Mouse (Mus musculus): ENCODE measurements around the gene Slc39a11. TPM values are rescaled to one million over a fixed set of nuclear protein-coding genes. Genes with fewer than 3 reads are reported as not detected.

Slc39a11 gene
- polyA plus RNA-seq, 1 experiment from 2014 or later, result 56.6 TPM

GRCm38 (mm10) chr11:113682897-113683626, 33.2 kb upstream of the Slc39a11 start:
- H3K27ac ChIP-seq (replicated peaks), result peak overlapping the region; percentile 97
- WGBS, result 1% methylated on average over 36 of the region's 38 CpGs
- no peaks in the 10 kb centered on the region for H3K27me3 ChIP-seq (ENCODE audit: control insufficient read depth, insufficient read depth, low read length)
- H3K36me3 ChIP-seq (ENCODE audit: control insufficient read depth, insufficient read depth, low read length), result no peaks in the 10 kb centered on the region
- ATAC-seq (ENCODE audit: low FRiP score, low TSS enrichment) (peak; percentile 43), DNase-seq (ENCODE audit: low spot score) (peak; percentile 58)
- peak overlapping the region; percentile 95 for H3K4me3 ChIP-seq (ENCODE audit: low read depth, low read length)
- no peaks in the 10 kb centered on the region for H3K9me3 ChIP-seq (ENCODE audit: control insufficient read depth, low read length)
- H3K9ac ChIP-seq (ENCODE audit: low read length), result peak overlapping the region; percentile 92
- peaks cover 3% of the 10 kb centered on the region; the same call in 1 of the 2 replicates for H3K4me1 ChIP-seq (replicated peaks; ENCODE audit: control insufficient read depth, insufficient read depth)
- H3K4me2 ChIP-seq (replicated peaks; ENCODE audit: low read depth), result peak overlapping the region; percentile 88
- TF ChIP-seq EP300 (optimal IDR thresholded peaks at IDR 0.05) (no peak), CTCF (IDR thresholded peaks at IDR 0.05; ENCODE audit: low read depth) (no peak)

DNA sequence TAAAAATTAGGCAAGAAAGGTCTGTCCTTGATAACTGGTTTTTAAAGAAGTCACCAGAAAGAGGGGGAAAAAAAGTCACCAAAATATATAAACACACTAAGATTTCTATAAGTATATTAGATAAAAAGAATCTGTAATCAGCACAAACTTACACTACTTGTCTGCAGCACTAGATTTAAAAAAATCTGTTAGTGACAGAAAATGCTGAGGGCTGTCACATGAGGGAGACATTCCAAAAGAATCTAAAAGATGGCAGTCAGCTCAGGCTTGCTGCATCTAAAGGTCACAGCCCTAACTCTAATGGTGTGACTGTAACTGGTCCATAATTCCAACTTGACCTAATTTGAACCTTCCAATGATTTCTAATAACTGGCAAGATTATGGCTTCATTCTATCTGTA, 32.1 kb upstream of the Slc39a11 start:
- Histone ChIP-seq H3K9ac (ENCODE audit: low read length) (no peak overlapping the region), H3K9me3 (ENCODE audit: control insufficient read depth, low read length) (no peaks in the 10 kb centered on the region), H3K27me3 (ENCODE audit: control insufficient read depth, insufficient read depth, low read length) (no peaks in the 10 kb centered on the region), H3K4me1 (replicated peaks; ENCODE audit: control insufficient read depth, insufficient read depth) (peaks cover 3% of the 10 kb centered on the region; the same call in 1 of the 2 replicates), H3K4me2 (replicated peaks; ENCODE audit: low read depth) (peak overlapping the region; percentile 88; the same call in 1 of the 2 replicates), H3K36me3 (ENCODE audit: control insufficient read depth, insufficient read depth, low read length) (no peaks in the 10 kb centered on the region), H3K4me3 (ENCODE audit: low read depth, low read length) (no peak overlapping the region), H3K27ac (replicated peaks) (no peak overlapping the region)
- DNase-seq (ENCODE audit: low spot score) (no peak), ATAC-seq (ENCODE audit: low FRiP score, low TSS enrichment) (no peak)
- TF ChIP-seq EP300 (optimal IDR thresholded peaks at IDR 0.05) (no peak), CTCF (IDR thresholded peaks at IDR 0.05; ENCODE audit: low read depth) (no peak)

DNA sequence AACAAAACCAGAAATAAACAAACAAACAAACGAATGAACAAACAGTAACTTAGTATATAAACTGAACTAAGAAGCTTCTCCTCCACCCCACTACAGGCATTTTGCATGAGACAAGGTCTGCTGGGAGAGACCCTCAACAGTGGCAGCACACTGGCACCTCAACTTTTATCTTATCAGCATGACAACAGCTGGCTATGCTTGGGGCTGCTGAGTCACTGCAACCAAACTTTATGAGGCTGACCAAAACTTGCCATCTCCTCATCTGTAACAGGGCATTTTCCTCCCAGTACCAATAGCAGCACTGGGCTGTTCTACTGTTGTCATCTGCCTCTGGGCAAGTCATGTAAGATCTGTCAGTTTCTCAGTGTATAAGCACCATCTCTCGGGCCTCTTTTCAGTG, 31.1 kb upstream of the Slc39a11 start:
- WGBS, result 84% methylated on average over 2 of the region's 2 CpGs
- no peak for ATAC-seq (ENCODE audit: low FRiP score, low TSS enrichment)
- DNase-seq (ENCODE audit: low spot score), result no peak
- no peak overlapping the region for H3K4me2 ChIP-seq (replicated peaks; ENCODE audit: low read depth)
- H3K4me1 ChIP-seq (replicated peaks; ENCODE audit: control insufficient read depth, insufficient read depth), result peaks cover 3% of the 10 kb centered on the region; the same call in 1 of the 2 replicates
- H3K27ac ChIP-seq (replicated peaks), result no peak overlapping the region
- H3K36me3 ChIP-seq (ENCODE audit: control insufficient read depth, insufficient read depth, low read length), result peaks cover 6% of the 10 kb centered on the region
- no peaks in the 10 kb centered on the region for H3K9me3 ChIP-seq (ENCODE audit: control insufficient read depth, low read length)
- no peak for TF ChIP-seq EP300 (optimal IDR thresholded peaks at IDR 0.05)
- TF ChIP-seq CTCF (IDR thresholded peaks at IDR 0.05; ENCODE audit: low read depth), result no peak
- no peak overlapping the region for H3K4me3 ChIP-seq (ENCODE audit: low read depth, low read length)
- H3K9ac ChIP-seq (ENCODE audit: low read length), result no peak overlapping the region
- H3K27me3 ChIP-seq (ENCODE audit: control insufficient read depth, insufficient read depth, low read length), result no peaks in the 10 kb centered on the region

DNA sequence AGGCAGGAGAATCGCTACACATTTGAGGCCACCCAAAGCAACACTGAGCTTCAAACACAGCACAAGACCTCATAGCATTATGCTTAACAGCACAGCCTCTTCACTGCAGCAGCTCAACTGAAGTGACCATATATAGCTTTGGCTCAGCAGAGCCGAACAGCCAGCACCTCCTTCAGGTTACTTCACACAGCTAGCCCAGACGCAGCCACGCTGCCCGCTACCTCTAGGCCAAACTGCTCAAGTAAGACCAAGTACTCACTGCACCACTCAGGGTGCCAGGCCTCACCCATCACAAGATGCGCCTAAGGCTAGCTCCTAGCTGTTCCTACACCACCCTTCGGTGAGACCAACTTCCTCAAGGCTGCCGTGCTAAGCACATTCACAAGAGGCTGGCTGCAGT, 28.5 kb upstream of the Slc39a11 start:
- 65% methylated on average over 8 of the region's 8 CpGs for WGBS
- Histone ChIP-seq H3K4me3 (ENCODE audit: low read depth, low read length) (no peak overlapping the region), H3K27ac (replicated peaks) (peak overlapping the region; percentile 56), H3K4me1 (replicated peaks; ENCODE audit: control insufficient read depth, insufficient read depth) (no peaks in the 10 kb centered on the region; the same call in 1 of the 2 replicates), H3K9ac (ENCODE audit: low read length) (no peak overlapping the region), H3K36me3 (ENCODE audit: control insufficient read depth, insufficient read depth, low read length) (peaks cover 9% of the 10 kb centered on the region), H3K27me3 (ENCODE audit: control insufficient read depth, insufficient read depth, low read length) (no peaks in the 10 kb centered on the region), H3K9me3 (ENCODE audit: control insufficient read depth, low read length) (no peaks in the 10 kb centered on the region), H3K4me2 (replicated peaks; ENCODE audit: low read depth) (no peak overlapping the region)
- DNase-seq (ENCODE audit: low spot score) (no peak), ATAC-seq (ENCODE audit: low FRiP score, low TSS enrichment) (no peak)
- TF ChIP-seq EP300 (optimal IDR thresholded peaks at IDR 0.05) (no peak), CTCF (IDR thresholded peaks at IDR 0.05; ENCODE audit: low read depth) (peak; percentile 39)

DNA sequence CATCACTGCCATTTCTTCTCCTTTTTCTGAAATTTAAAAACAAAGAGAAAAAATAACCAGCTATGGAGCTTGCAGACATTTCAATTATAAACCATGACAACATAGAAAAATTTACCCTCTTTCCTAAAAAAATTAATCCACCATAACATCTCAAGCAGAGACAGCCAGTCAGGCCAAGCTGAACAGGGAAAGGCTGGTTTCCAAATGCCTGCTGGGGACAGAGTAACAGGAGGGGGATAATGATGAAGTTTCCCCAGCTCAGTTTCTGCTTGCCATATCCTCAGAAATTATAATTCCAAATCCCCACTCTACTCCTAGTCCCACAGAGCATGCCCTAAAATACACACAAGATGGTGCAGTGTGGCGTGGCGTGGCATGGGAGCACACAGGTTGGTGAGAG, 27.5 kb upstream of the Slc39a11 start:
- H3K27ac ChIP-seq (replicated peaks), result no peak overlapping the region
- DNase-seq (ENCODE audit: low spot score) (no peak), ATAC-seq (ENCODE audit: low FRiP score, low TSS enrichment) (no peak)
- H3K4me3 ChIP-seq (ENCODE audit: low read depth, low read length), result no peak overlapping the region
- H3K27me3 ChIP-seq (ENCODE audit: control insufficient read depth, insufficient read depth, low read length), result no peaks in the 10 kb centered on the region
- no peaks in the 10 kb centered on the region; the same call in 1 of the 2 replicates for H3K4me1 ChIP-seq (replicated peaks; ENCODE audit: control insufficient read depth, insufficient read depth)
- TF ChIP-seq CTCF (IDR thresholded peaks at IDR 0.05; ENCODE audit: low read depth), result no peak
- no peak for TF ChIP-seq EP300 (optimal IDR thresholded peaks at IDR 0.05)
- H3K36me3 ChIP-seq (ENCODE audit: control insufficient read depth, insufficient read depth, low read length), result peaks cover 9% of the 10 kb centered on the region
- H3K4me2 ChIP-seq (replicated peaks; ENCODE audit: low read depth), result no peak overlapping the region
- 97% methylated on average over 2 of the region's 2 CpGs for WGBS
- H3K9me3 ChIP-seq (ENCODE audit: control insufficient read depth, low read length), result no peaks in the 10 kb centered on the region
- H3K9ac ChIP-seq (ENCODE audit: low read length), result no peak overlapping the region

DNA sequence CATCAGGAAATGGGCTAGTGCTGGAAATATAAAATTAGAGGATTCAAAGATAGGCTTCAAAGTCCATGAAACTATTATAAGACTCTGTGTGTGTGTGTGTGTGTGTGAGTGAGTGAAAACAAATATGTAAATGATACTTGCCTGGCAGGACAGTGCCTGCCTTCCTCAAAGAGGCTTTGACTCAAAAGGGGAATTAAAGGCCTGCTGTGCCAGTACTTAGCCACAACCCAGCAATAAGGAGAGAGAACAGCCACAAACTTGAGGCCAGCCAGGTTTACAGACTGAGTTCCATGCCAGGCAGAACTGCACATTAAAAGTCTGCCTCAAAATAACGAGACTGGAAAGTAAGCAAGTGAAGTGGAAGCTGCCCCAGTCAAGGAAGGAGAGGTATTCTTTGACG, 27.0 kb upstream of the Slc39a11 start:
- H3K36me3 ChIP-seq (ENCODE audit: control insufficient read depth, insufficient read depth, low read length), result peaks cover 9% of the 10 kb centered on the region
- ATAC-seq (ENCODE audit: low FRiP score, low TSS enrichment) (no peak), DNase-seq (ENCODE audit: low spot score) (no peak)
- WGBS, result 71% methylated on average over 2 of the region's 2 CpGs
- H3K9me3 ChIP-seq (ENCODE audit: control insufficient read depth, low read length), result no peaks in the 10 kb centered on the region
- no peak overlapping the region for H3K9ac ChIP-seq (ENCODE audit: low read length)
- H3K27ac ChIP-seq (replicated peaks), result no peak overlapping the region
- H3K27me3 ChIP-seq (ENCODE audit: control insufficient read depth, insufficient read depth, low read length), result no peaks in the 10 kb centered on the region
- no peak overlapping the region for H3K4me3 ChIP-seq (ENCODE audit: low read depth, low read length)
- H3K4me1 ChIP-seq (replicated peaks; ENCODE audit: control insufficient read depth, insufficient read depth), result no peaks in the 10 kb centered on the region; the same call in 1 of the 2 replicates
- H3K4me2 ChIP-seq (replicated peaks; ENCODE audit: low read depth), result no peak overlapping the region
- TF ChIP-seq CTCF (IDR thresholded peaks at IDR 0.05; ENCODE audit: low read depth) (no peak), EP300 (optimal IDR thresholded peaks at IDR 0.05) (no peak)
